Mouse (Mus musculus) adrenal gland, adult 18-20 months (tissue): Measurements from ENCODE around the gene Rab11fip5. TPM values are rescaled to one million over a fixed set of nuclear protein-coding genes. Genes with fewer than 3 reads are reported as not detected.

ENCODE experiments used
- DNase-seq, 2 experiments: peaks; one replicate each; pipeline ENCODE4 v3.0.0; 2021 to 2022; ENCODE audit warnings: low spot score in 2 of 2
- long read RNA-seq, 2 experiments: library from polyadenylated mRNA; stranded (forward); transcript quantifications; one replicate each; pipeline ENCODE4 v2.0.0; 2021
- total RNA-seq, 2 experiments: library from RNA; stranded (reverse); gene quantifications; 1 replicate in 1 of 2; 2 replicates in 1 of 2; pipeline ENCODE4 v1.2.3; 2021

Rab11fip5 gene
- 10 to 100 TPM; 26.1 to 29.2 TPM for total RNA-seq
- long read RNA-seq, experiment 1, full-length matches to known transcripts: 39 of 45 reads
- long read RNA-seq, experiment 1, partial matches to known transcripts: 3 of 45 reads
- long read RNA-seq, experiment 1, other reads (novel, unspliced or antisense): 3 of 45 reads
- long read RNA-seq, experiment 2, full-length matches to known transcripts: 41 of 65 reads
- long read RNA-seq, experiment 2, partial matches to known transcripts: 16 of 65 reads
- long read RNA-seq, experiment 2, other reads (novel, unspliced or antisense): 8 of 65 reads

GRCm38 (mm10) chr6:85373951-85374733 lies at the start of gene Rab11fip5:
TSS of gene Rab11fip5 (minus strand) at chr6:85374634.
- DNase-seq: peak in 1 of 2 experiments; percentile 48

GRCm38 (mm10) chr6:85423836-85424379 lies 49.5 kb upstream of the Rab11fip5 start, which contains the start of gene Noto:
TSS of gene Noto (plus strand) at chr6:85423886.
- no peak for DNase-seq

GRCm38 (mm10) chr6:85419150-85419549 lies 44.7 kb upstream of the Rab11fip5 start:
- no peak for DNase-seq

GRCm38 (mm10) chr6:85415829-85416228 lies 41.4 kb upstream of the Rab11fip5 start:
- no peak for DNase-seq

GRCm38 (mm10) chr6:85410771-85411273 lies 36.4 kb upstream of the Rab11fip5 start:
- peak; percentile 27 to 40 for DNase-seq

GRCm38 (mm10) chr6:85409003-85409402 lies 34.6 kb upstream of the Rab11fip5 start:
- no peak for DNase-seq

GRCm38 (mm10) chr6:85403039-85403438 lies 28.6 kb upstream of the Rab11fip5 start:
- no peak for DNase-seq

- no peak for DNase-seq
Observed at GRCm38 (mm10) chr6:85402613-85403012, 28.2 kb upstream of the Rab11fip5 start.

GRCm38 (mm10) chr6:85399715-85400114 lies 25.3 kb upstream of the Rab11fip5 start:
- no peak for DNase-seq

- DNase-seq: peak; percentile 49 to 53
Observed at GRCm38 (mm10) chr6:85397165-85397564, 22.7 kb upstream of the Rab11fip5 start.

- DNase-seq: no peak
Observed at GRCm38 (mm10) chr6:85395360-85395759, 20.9 kb upstream of the Rab11fip5 start.

GRCm38 (mm10) chr6:85391803-85392202 lies 17.4 kb upstream of the Rab11fip5 start:
- peak; percentile 71 to 74 for DNase-seq

- no peak for DNase-seq
Observed at GRCm38 (mm10) chr6:85388608-85389007, 14.2 kb upstream of the Rab11fip5 start.

GRCm38 (mm10) chr6:85382791-85383190 lies 8.4 kb upstream of the Rab11fip5 start:
- no peak for DNase-seq

- DNase-seq: no peak
Observed at GRCm38 (mm10) chr6:85381648-85382020, 7.2 kb upstream of the Rab11fip5 start.

- no peak for DNase-seq
Observed at GRCm38 (mm10) chr6:85380901-85381647, 6.6 kb upstream of the Rab11fip5 start.

GRCm38 (mm10) chr6:85380201-85380900 lies 5.9 kb upstream of the Rab11fip5 start:
- peak; percentile 71 to 77 for DNase-seq

GRCm38 (mm10) chr6:85378629-85379028 lies 4.2 kb upstream of the Rab11fip5 start:
- DNase-seq: no peak

GRCm38 (mm10) chr6:85377876-85378275 lies 3.4 kb upstream of the Rab11fip5 start:
- no peak for DNase-seq

GRCm38 (mm10) chr6:85377066-85377734 lies 2.8 kb upstream of the Rab11fip5 start:
- no peak for DNase-seq
